Mouse (Mus musculus) cerebellum, postnatal 36 days (tissue): ENCODE data around the gene Bcas2.
"Not testable (repeated sequence)": the region's sequence is repeated elsewhere in the genome, so short reads cannot be mapped to it uniquely, and the experiment has no call there.

ENCODE experiments used
- DNase-seq, 2 experiments: peaks; one replicate each; pipeline ENCODE4 v3.0.0; 2021 to 2022; ENCODE audit warnings: mixed read lengths in 2 of 2

Bcas2 gene

DNA sequence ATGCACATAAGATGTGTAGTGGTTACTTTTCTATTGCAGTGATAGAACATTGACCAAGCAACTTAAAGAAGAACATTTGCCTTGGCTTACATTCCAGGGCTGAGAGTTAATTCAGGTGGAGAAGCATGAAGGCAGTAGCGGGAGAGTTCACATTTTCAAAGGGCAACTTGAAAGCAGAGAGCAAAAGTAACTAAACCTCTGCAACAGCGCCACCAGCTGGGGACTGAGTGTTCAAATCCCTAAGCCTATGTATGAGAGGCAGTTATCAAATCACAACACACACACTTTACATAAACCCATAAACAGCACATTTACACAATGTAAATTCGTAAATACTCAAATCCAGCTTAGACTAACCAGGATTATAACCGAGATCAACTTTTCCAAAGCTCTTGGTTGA is 1.7 kb upstream of the Bcas2 start:
- DNase-seq: peak; percentile 73 to 74

DNA sequence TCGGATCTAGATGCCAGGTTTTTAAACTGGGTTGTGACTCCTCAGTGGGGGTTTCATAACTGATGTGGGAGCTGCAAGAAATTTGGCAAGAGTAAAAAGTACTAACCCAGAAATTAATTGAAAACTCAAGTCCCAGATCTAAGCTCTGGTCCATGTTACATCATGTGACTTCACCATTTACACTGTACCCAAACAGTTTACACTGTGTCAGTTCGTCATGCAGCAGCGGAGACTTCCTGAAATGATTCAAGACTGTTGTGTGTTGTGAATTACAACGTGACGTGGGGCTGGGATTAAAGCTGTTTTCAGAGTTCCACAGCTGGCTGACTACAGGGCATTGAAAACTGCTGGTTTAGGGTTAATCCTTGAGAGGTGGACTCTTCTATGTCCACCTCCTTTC is 1.2 kb downstream of the Bcas2 start:
- no peak for DNase-seq

DNA sequence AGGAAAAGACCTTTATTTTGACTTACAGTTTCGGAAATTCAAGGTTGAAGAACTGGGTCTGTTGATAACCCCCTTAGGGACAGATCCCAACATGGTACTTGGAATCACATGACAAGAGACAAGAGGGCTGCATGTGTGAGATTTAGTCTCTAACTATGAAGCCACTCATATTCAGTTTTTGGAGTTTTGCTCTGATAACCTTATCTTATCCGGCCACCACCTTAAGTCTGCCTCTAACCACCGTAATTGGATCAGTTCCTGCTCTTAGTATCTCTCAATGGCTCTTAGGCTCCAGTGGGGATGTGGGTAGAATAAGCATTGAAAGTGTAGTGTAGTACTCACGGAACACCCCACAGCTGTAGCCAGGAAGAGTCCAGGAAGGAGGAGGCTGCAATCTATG is 5.3 kb downstream of the Bcas2 start:
- no peak for DNase-seq

- no peak for DNase-seq
Measured at GRCm38 (mm10) chr3:103179527-103179926, 8.1 kb downstream of the Bcas2 start.

GRCm38 (mm10) chr3:103181171-103181570 is 9.7 kb downstream of the Bcas2 start:
- DNase-seq: no peak

DNA sequence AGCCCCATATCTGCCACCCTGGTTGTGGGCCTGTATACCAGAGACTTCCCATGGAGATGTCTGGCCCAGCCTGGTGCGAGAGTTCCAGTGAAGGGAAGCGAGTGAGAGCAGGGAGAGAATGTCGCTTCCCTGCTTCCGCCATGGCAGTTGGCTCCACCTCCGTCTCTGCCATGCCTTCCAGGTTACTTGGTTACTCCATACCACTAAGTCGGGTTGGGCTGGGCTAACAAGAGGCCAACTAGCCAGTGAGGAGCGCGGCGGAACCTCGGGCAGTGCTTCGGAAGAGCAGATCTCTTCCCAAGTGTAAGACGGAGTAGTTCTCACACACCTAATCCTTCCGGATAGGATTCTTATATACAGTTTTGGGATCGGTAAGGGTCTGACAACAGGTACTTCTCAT is 11.4 kb downstream of the Bcas2 start:
- no peak for DNase-seq

DNA sequence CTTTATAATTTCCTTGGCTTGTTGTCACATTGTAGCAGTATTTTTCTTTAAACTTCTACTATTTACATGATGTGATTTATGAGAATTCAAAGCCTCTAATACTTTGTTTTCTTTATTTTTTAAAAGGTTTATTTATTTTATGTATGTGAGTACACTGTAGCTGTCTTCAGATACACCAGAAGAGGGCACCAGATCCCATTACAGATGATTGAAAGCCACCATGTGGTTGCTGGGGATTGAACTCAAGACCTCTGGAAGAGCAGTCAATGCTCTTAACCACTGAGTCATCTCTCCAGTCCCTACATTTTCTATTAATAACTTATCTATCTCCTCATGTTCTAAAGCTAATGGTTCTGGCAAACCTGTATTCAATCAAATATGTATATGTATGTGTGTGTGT is 13.0 kb downstream of the Bcas2 start:
- DNase-seq: not testable (repeated sequence)

DNA sequence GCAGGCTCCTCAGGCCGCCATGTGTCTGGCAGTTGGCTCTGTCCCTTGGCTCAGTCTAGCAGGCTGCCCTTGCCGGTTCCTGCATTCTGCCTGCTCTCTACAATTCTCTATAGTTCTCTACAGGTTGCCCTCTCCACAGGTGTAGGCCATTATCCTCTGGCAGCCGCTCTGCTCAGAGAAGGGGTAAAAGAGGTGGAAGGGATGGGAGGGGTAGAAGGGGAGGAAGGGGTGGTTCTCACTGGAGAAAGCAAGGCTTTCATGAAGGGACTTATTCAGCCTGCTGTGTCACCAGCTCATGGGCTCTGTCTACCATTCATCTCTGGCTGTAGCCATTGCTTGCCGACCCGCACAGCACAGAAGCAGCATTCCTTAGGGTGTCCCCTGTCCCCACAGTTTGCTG is 17.0 kb downstream of the Bcas2 start:
- DNase-seq: no peak

GRCm38 (mm10) chr3:103188856-103189255 is 17.4 kb downstream of the Bcas2 start:
- DNase-seq: no peak

DNA sequence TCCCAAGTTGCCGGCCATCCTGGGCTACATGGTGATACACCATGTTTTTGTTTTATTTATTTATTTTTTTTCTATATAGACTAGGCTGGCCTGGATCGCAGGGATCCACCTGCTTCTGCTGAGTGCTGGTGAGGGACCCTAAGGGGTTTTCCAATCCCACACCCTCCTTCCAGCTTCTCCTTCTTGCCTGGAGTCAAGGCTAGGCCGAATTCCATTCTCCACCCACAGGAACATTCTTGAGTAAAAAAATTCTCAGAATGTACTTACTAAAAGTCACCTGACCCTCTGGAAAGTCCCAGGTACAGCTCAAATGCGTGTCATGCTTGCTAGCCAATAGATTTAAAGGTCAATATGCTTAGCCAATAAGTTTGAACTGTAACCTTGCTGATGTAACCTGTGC is 20.7 kb downstream of the Bcas2 start:
- DNase-seq: no peak

GRCm38 (mm10) chr3:103193186-103193585 is 21.7 kb downstream of the Bcas2 start:
- no peak for DNase-seq

- no peak for DNase-seq
Measured at GRCm38 (mm10) chr3:103196320-103196823, 24.9 kb downstream of the Bcas2 start.

GRCm38 (mm10) chr3:103199386-103199785 is 27.9 kb downstream of the Bcas2 start:
- no peak for DNase-seq

DNA sequence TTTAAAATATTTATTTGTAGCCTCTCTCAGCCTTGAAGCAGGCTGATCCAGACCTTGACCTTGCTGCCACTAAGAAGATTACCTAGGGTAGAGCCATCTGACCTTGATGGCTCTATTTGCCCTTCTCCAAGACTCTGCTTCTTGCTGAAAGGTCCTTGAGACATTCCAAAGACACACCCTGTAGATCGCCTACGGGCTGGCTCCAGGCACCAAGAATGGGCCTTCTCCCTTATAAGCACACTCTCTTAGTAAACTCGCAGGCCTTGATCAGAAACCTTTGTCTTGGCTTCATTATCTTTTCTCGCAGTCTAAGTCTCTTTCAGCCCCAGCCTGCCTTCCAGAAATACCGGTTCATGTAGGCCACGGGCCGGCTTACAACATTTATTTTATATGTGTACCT is 29.6 kb downstream of the Bcas2 start:
- DNase-seq: not testable (repeated sequence)

DNA sequence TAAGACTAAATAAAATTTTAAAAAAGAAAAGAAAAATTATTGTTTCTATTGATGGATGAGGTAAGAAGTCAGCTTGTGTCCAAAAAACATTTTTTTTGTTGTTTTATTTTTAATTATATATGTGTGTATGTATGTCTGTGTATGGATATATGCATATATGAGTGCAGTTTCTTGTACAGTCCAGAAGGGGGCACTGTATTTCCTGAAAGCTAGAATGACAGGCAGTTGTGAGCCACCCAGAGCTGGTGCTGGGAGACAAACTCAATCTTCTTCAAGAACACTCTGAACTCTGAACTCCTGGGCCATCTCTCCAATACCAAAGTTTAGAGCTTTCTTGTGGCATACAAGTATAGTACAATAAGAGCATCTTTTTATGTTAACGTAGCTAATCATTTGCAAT is 32.1 kb downstream of the Bcas2 start:
- no peak for DNase-seq

GRCm38 (mm10) chr3:103204445-103204844 is 33.0 kb downstream of the Bcas2 start:
- no peak for DNase-seq

GRCm38 (mm10) chr3:103206393-103206792 is 34.9 kb downstream of the Bcas2 start:
- no peak for DNase-seq

GRCm38 (mm10) chr3:103207749-103208148 is 36.3 kb downstream of the Bcas2 start:
- no peak for DNase-seq

- DNase-seq: no peak
Measured at GRCm38 (mm10) chr3:103208237-103208636, 36.8 kb downstream of the Bcas2 start.

- DNase-seq: no peak
Measured at GRCm38 (mm10) chr3:103211101-103211500, 39.6 kb downstream of the Bcas2 start.

GRCm38 (mm10) chr3:103212142-103212541 is 40.7 kb downstream of the Bcas2 start:
- DNase-seq: no peak

DNA sequence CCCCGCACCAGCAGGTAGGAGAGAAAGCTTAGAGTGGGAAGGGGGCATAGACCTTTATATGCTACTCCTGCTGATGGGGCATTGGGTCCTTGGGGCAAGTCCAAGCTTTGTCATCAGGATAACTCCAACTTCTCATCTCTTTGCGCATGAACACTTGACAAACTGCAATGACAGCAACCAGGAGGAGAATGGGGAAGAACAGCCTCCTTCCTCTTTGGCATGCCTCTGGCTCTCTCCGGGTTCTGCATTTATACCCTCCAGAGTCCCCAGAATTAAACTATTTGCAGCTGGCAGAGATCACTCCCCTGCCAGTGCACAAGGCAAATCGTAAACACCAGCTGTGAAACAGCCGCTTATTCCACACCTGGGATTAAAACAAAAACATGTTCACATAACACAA is 42.1 kb downstream of the Bcas2 start:
- no peak for DNase-seq

DNA sequence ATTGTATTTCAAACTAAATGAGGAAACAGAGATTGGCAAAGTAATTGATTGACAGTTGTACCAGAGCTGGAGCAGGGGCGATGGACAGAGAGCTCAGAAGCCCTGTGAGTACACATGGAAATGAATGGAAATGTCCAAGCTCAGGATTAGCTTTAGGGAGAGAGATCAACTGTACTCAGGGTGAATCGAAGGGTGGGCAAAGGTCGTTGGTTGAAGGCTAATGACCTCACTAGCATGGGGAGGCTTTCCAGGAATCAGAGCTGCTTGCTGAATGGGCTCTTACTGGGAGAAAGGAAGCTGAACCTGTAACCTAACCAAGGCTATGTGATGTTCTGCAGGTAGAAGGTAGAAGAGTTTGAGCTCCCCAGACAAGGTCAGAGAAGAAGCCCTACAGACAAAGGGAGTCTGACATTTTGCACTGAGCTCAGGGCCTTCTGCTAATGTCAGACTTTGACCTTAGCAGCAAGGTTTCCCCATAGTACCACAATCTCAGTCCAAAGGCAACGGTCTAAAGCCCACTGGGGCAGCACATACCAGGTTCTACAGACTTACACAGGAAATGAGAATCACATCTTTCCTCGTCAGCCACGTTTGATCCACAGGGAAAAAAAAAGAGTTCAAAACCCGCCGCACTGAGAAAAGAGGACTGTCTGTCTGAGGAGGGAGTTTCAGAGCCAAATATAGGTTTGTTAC is 43.3 kb downstream of the Bcas2 start:
- DNase-seq: no peak

DNA sequence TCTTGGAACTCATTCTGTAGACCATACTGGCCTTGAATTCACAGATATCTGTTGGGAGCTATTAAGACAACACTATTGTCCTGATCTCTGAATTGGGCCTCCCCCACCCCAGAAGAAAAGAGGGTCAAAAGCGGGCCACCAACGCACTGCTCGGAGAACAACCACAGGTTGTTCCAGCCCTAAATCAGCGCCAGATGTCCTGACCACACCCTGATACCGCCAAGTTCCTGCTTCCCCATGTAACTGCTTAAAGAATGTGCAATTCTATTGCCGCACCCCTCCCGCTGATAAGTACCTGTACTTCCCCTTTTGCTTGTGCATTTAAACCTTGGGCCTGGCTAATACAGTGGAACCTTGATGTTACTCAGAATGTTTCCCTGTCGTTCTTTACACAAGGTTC is 43.9 kb downstream of the Bcas2 start:
- DNase-seq: not testable (repeated sequence)

DNA sequence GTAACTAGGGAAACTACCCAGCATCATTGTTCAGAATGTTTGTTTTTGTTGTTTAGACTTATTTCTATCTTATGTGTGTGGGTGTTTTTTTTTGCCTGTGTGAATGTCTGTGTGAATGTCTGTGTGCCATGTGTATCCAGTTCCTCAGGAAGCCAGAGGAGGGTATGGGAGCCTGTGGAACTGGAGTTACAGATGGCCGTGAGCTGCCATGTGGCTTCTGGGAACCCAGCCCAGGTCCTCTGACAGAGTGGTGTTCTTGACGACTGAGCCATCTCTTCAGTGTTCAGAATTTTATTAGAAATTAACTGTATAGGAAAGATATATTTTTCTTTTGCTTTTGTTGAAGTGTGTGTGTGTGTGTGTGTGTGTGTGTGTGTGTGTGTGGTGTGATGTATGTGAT is 50.0 kb downstream of the Bcas2 start:
- DNase-seq: peak; percentile 10
